Mouse (Mus musculus) heart, embryonic 14.5 days (tissue): ENCODE data around the gene Zmynd10. TPM values are rescaled to one million over a fixed set of nuclear protein-coding genes. Genes with fewer than 3 reads are reported as not detected.

ENCODE experiments used
- ATAC-seq: fragments of 200-750 bp; cut with Nextera tagmentation; 2 replicates; pipeline ENCODE4 v1.8.0; 2017; ENCODE audit warnings: low read depth, moderate TSS enrichment; ENCODE audit not compliant: insufficient number of reproducible peaks, insufficient read depth, low FRiP score
- H3K27ac ChIP-seq, 2 experiments: fragments of 200-500 bp in 1 of 2; fragments of 300-500 bp in 1 of 2; sonication (generic) in 1 of 2; replicated peaks in 1 of 2; 2 replicates each; pipeline ENCODE4 v1.5.1; 2012 to 2014; ENCODE audit warnings: low read depth in 2 of 2, low read length in 2 of 2, control low read depth in 1 of 2, mild to moderate bottlenecking in 1 of 2, mixed read lengths in 1 of 2; ENCODE audit not compliant: control insufficient read depth in 1 of 2, insufficient read depth in 1 of 2
- H3K27me3 ChIP-seq: fragments of 300-500 bp; sonication (generic); 2 replicates; pipeline ENCODE4 v1.6.1; 2014; ENCODE audit warnings: mild to moderate bottlenecking, low read length, control low read depth; ENCODE audit not compliant: control insufficient read depth, insufficient read depth
- H3K36me3 ChIP-seq: fragments of 300-500 bp; sonication (generic); 2 replicates; pipeline ENCODE4 v1.6.1; 2014; ENCODE audit warnings: mild to moderate bottlenecking, control low read depth, low read length, mixed read lengths; ENCODE audit not compliant: control insufficient read depth, insufficient read depth
- H3K4me1 ChIP-seq, 2 experiments: fragments of 200-500 bp in 1 of 2; fragments of 300-500 bp in 1 of 2; sonication (generic) in 1 of 2; 2 replicates each; pipeline ENCODE4 v1.6.1; 2012 to 2014; ENCODE audit warnings: low read length in 2 of 2, control low read depth in 1 of 2, mixed read lengths in 1 of 2; ENCODE audit not compliant: control insufficient read depth in 2 of 2, insufficient read depth in 2 of 2
- H3K4me2 ChIP-seq: fragments of 300-500 bp; sonication (generic); 2 replicates; pipeline ENCODE4 v1.6.1; 2014; ENCODE audit warnings: mild to moderate bottlenecking, low read length
- H3K4me3 ChIP-seq, 2 experiments: fragments of 200-500 bp in 1 of 2; fragments of 300-500 bp in 1 of 2; sonication (generic) in 1 of 2; 2 replicates each; pipeline ENCODE4 v1.5.1; 2012 to 2014; ENCODE audit warnings: low read length in 2 of 2, mild to moderate bottlenecking in 2 of 2, control low read depth in 1 of 2, low read depth in 1 of 2, moderate library complexity in 1 of 2; ENCODE audit not compliant: control insufficient read depth in 1 of 2, insufficient read depth in 1 of 2
- H3K9ac ChIP-seq: fragments of 300-500 bp; sonication (generic); 2 replicates; pipeline ENCODE4 v1.6.1; 2014; ENCODE audit warnings: mild to moderate bottlenecking, low read length
- H3K9me3 ChIP-seq: fragments of 300-500 bp; sonication (generic); 2 replicates; pipeline ENCODE4 v1.6.1; 2016; ENCODE audit warnings: low read length, control low read depth; ENCODE audit not compliant: control insufficient read depth
- WGBS: fragments of 180-500 bp; shearing (Covaris S2); extraction: QIAGEN DNeasy Blood & Tissue Kit; methylation state at CpG from one replicate; pipeline ENCODE4 v1.1.7; 2014; 5-methylcytosine and 5-hydroxymethylcytosine counted together
- polyA plus RNA-seq: library from polyadenylated mRNA; unstranded; fragments of >200 nt; fragmentation: Nextera tagmentation; extraction: Ambion mirVana; gene quantifications from 2 replicates; pipeline ENCODE4 v1.2.1, GENCODE M21; 2014

The Zmynd10 gene
- 0.27 TPM in 1 of 2 replicates, not detected in the other for polyA plus RNA-seq

DNA sequence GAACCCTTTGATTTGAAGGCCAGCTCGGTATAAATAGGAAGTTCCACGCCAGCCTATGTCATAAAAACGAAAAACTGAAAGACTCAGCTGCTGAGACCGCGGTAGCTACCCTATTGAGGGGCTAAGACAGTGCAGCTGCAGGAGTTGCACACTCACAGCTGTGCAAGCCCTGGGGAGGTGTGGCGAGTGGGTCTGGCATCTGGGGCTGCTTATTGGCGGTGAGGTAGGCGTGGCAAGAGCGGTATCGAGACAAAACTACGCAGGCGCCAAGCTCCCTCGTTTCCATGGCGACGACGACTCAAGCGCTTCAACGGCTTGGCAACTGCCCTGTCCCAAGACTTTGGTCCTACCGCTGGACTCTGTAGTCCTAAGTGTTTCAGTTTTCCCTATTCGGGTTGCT lies at the start of gene Zmynd10:
Gene Zmynd10, plus strand, starts transcription at position 273 of the 400 bp plus-strand sequence.
- H3K27me3 ChIP-seq = peaks cover 12% of the 10 kb centered on the region
- peak within 1 kb of the TSS in 1 of 2 experiments; percentile 14; a peak in 2 of 4 replicates for H3K4me3 ChIP-seq
- WGBS = 4% methylated on average over 20 of the region's 20 CpGs

DNA sequence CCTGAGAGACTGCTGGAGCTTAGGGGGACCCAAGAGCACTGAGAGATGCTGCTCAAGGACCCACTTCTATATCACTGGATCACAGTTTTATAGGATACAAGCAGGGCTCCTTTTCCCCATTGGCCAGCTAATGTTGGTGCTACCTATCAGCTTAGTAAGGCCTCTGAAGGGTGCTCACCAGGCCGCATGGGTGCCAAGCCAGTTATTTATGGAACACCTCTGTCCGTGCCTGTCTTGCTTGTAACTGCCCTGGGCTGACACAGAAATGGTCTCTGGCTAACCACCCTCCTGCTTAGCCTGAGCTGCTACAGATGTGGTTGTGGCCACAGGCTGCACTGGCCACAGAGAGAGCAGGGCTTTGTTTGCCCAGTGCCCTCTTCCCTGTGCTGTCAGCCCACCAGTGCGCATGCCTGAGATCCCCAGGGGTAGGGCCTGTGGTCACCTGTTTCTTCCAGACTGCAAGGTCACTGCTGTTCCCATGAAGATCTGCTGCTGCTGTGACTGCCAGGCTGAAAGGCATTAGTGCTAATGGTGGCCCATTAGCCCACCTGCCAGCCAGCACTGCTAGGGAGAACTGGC lies 46.3 kb upstream of the Zmynd10 start:
- H3K4me3 ChIP-seq = no peak overlapping the region
- H3K36me3 ChIP-seq = no peaks in the 10 kb centered on the region
- H3K9me3 ChIP-seq = no peaks in the 10 kb centered on the region
- no peak for ATAC-seq
- no peak overlapping the region; the same call in 1 of the 2 replicates for H3K9ac ChIP-seq
- H3K27ac ChIP-seq = no peak overlapping the region
- no peaks in the 10 kb centered on the region for H3K27me3 ChIP-seq
- no peak overlapping the region for H3K4me2 ChIP-seq
- 53% methylated on average over 3 of the region's 3 CpGs for WGBS
- peaks cover 7 to 12% of the 10 kb centered on the region in 2 experiments for H3K4me1 ChIP-seq

More for the DNA sequence above, at the start of gene Zmynd10:
- peak; percentile 23 for ATAC-seq
- Histone ChIP-seq H3K9ac (peak within 1 kb of the TSS; percentile 40; the same call in 1 of the 2 replicates), H3K9me3 (no peaks in the 10 kb centered on the region), H3K36me3 (peaks cover 24% of the 10 kb centered on the region), H3K4me2 (peak within 1 kb of the TSS; percentile 57), H3K4me1 (peaks cover 24 to 37% of the 10 kb centered on the region in 2 experiments), H3K27ac (no peak within 1 kb of the TSS)

DNA sequence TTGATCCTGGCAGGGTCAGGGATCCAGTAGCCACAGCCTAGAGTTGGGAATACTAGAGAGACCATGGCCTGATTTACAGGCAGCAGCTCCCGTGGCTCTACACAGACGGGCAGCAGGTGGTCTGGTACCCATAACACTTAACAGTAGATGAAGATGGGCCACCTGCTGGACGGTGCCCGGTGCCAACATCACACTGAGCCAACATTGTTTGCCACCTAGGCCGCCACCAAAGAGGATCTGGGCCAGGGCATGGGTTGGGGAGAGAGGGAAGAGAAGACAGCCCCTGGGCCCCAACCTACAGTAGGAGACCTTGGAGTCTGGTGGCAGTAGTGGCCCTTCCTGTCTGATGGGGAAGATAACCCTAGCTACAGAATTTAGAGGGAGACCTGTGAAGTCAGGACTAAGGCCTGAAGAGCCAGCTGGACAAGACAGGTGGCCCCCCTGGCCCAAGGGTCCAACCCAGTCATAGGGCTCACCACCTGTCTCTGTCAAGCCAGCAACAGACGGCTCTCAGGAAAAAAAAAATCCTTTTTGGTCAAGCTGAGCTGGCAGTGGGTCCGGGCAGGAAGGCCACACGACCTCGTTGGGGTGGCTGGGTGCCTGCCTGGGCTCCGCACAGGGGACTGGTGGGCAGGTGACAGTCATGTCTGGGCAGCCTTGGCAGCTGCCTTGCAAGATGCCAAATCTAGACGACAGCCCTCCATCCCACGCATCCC lies 44.8 kb upstream of the Zmynd10 start:
- Histone ChIP-seq H3K36me3 (no peaks in the 10 kb centered on the region), H3K4me1 (peaks cover 9 to 12% of the 10 kb centered on the region in 2 experiments), H3K9ac (no peak overlapping the region), H3K9me3 (no peaks in the 10 kb centered on the region), H3K27me3 (no peaks in the 10 kb centered on the region), H3K4me2 (no peak overlapping the region), H3K27ac (no peak overlapping the region), H3K4me3 (no peak overlapping the region)
- no peak for ATAC-seq
- WGBS = 90% methylated on average over 12 of the region's 12 CpGs

DNA sequence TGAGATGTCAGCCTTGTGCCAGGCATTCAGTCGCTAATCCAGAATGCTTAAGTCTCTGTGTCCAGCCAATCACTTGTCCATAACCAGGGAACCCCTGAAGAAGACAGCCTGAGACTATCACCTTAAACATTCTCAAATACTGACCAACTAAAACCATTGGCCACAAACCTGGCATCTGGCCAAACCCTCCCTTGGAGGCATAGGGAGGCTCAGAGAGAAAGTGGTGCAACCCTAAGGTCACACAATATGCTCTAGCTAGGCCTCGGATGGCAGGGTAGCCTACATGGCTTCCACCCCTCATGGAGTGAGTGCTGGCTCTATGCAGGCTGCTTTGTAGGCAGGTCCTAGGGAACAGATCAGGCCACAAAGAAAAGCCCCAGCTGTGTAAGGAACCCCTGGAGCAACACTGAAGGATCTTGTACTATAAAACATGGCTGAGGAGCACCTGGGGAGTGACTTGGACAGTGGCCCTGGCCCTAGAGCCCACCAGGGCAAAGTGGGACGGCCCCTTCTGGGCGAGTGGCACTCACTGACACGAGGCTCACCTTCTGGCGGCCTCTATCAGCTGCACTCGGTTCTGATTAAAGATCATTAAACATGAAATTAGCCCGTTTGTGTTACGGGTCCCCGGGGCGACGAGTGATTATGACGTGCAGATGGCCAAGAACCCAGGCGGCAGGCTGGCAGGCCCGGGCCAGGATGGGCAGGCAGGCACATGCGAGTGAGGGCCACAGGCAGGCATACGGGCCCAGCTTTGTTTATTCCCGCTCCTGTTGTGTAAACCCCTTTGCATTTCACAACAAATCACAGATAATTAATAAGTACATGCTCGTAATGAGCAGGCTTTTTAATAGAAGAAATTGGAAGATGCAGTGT lies 42.2 kb upstream of the Zmynd10 start:
- 83% methylated on average over 19 of the region's 19 CpGs for WGBS
- Histone ChIP-seq H3K27me3 (no peaks in the 10 kb centered on the region), H3K4me1 (peaks cover 9 to 12% of the 10 kb centered on the region in 2 experiments), H3K9ac (no peak overlapping the region), H3K4me3 (no peak overlapping the region), H3K36me3 (no peaks in the 10 kb centered on the region), H3K4me2 (no peak overlapping the region), H3K27ac (no peak overlapping the region), H3K9me3 (no peaks in the 10 kb centered on the region)
- no peak for ATAC-seq

DNA sequence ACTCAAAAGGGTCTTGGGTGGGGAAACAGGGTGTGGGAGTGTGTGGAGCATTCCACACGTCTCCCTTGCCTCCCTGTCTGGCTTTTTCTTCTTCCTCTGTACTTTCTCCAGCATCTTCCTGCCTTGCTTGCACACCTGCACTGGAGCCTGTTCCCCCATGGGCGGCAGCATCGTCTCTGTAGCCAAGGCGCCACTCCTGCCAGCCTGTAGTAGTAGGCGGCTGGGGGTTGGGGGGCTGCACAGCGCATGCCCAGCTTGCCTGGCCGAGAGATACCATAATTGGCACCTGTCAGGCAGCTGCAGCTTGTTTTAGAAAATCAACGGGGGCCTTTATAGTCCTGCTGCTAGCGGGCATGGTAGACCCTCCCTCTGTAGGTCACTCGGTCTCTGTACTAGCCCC lies 38.8 kb upstream of the Zmynd10 start:
- Histone ChIP-seq H3K4me2 (no peak overlapping the region), H3K36me3 (no peaks in the 10 kb centered on the region), H3K27ac (no peak overlapping the region), H3K9ac (no peak overlapping the region), H3K4me1 (peaks cover 4 to 7% of the 10 kb centered on the region in 2 experiments; a peak in 3 of 4 replicates), H3K4me3 (no peak overlapping the region), H3K27me3 (no peaks in the 10 kb centered on the region), H3K9me3 (no peaks in the 10 kb centered on the region)
- 51% methylated on average over 10 of the region's 10 CpGs for WGBS
- no peak for ATAC-seq

DNA sequence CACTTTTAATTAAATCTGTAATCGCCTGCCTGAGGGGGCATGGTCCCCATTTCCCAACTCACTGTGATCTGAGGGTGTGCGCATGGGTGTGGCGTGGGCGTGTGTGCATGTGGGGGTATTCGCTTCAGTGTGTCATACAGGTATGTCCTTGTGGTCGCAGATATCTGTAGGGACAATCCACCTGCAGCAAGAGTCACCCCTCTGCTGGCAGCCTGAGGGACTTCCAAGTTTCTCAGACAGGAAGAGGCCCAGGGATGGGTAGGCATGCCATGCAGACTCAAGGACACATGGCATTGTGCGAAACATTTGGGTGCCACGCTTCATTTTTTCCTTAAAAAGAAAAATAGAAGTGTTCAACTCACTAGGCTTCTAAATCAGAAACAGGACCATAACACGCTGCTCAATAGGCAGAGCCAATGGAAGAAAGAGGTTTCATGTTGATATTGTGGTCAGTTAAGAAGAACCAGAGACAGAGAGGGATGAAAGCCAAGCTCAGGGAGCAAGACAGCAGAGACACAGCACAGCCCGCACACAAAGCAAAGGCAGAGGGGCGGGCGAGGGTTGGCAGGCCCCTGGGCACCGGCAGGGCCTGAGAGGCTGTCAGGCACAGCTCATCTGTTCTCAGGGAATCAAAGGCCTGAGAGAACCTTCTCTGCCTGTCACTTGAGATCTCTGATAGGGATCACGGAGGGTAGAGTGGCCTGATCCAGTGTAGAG lies 36.6 kb upstream of the Zmynd10 start:
- peaks cover 4% of the 10 kb centered on the region; the same call in 1 of the 2 replicates for H3K27me3 ChIP-seq
- no peak overlapping the region for H3K9ac ChIP-seq
- H3K4me3 ChIP-seq = no peak overlapping the region
- no peak overlapping the region for H3K27ac ChIP-seq
- no peaks in the 10 kb centered on the region for H3K36me3 ChIP-seq
- H3K4me2 ChIP-seq = no peak overlapping the region
- no peak for ATAC-seq
- peaks cover 2 to 4% of the 10 kb centered on the region in 2 experiments; a peak in 2 of 4 replicates for H3K4me1 ChIP-seq
- 83% methylated on average over 14 of the region's 14 CpGs for whole genome bisulfite sequencing
- H3K9me3 ChIP-seq = no peaks in the 10 kb centered on the region

DNA sequence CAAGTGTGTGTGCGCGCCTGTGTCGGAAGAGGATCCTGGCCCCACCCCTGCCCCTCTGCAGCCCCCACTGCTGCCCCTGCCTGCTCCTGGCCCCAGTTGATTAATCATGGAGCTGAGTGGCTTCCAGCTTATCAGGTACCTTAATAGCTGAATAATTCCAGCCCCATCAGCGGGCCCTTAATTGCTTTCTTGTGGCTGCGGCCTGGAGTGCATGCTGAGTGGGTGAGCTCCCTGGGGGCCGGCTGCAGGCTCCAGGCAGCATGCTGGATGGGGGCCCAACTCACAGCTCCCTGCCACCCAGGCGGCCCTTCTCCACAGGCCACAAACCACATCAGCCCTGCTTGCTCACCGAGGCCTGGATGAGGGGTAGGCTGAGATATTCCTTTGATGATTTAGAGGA lies 35.7 kb upstream of the Zmynd10 start:
- Histone ChIP-seq H3K4me1 (peaks cover 2 to 4% of the 10 kb centered on the region in 2 experiments; a peak in 2 of 4 replicates), H3K9me3 (no peaks in the 10 kb centered on the region), H3K4me2 (no peak overlapping the region), H3K36me3 (no peaks in the 10 kb centered on the region), H3K9ac (peak overlapping the region; percentile 21; the same call in 1 of the 2 replicates), H3K4me3 (no peak overlapping the region), H3K27ac (no peak overlapping the region), H3K27me3 (peaks cover 4% of the 10 kb centered on the region; the same call in 1 of the 2 replicates)
- WGBS = 43% methylated on average over 8 of the region's 8 CpGs
- ATAC-seq = no peak
